8 mouse cellular contexts compared by ENCODE assay signal in the genomic region with DNA sequence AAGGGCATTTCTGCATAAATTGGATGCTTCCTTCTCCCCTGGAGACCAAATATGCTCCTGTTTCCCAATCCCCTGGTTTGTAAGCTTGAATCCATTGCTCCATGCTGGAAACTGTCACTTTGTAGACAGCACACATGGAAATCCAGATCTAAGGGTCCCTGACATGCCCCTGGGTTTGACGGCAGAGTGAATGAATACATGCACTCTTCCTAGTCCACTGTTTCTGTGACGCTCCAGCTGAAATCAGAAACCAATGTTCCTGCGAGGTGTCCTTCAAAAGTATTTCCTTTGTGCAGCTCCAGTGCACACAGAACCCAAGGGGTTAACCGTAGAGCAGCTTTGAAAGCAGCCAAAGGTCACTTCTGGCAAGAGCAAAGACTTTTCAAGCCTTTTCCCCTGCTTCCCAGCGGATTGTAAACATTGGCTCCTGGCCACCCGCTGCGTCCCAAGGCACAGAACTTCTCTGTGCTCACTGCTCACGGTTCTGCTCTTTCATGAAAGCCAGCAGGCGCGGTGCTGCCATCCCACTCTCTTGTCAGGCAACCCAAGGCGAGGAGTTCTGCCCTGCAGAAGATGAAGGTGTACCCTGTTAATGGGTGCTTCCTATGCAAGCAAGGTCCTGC.
A peak's percentile ranks its signal among the peaks of the same experiment; 100 is the strongest.
DNase-seq lines count a peak whose midpoint lies in the region; ATAC-seq and TF ChIP-seq lines count a peak whose summit lies in the region.
"Not testable (repeated sequence)": the region's sequence is repeated elsewhere in the genome, so short reads cannot be mapped to it uniquely, and the experiment has no call there.

No protein-coding gene starts in this region.

- under 1% methylated on average over 11 of the region's 11 CpGs for WGBS in embryonic facial prominence, embryonic 10.5 days
- WGBS in hindbrain, embryonic 15.5 days = 1% methylated on average over 11 of the region's 11 CpGs
- WGBS in liver, embryonic 16.5 days (ENCODE audit: insufficient replicate concordance) = 8% methylated on average over 11 of the region's 11 CpGs
- 1% methylated on average over 11 of the region's 11 CpGs for WGBS in midbrain, embryonic 14.5 days
- 4% methylated on average over 11 of the region's 11 CpGs for WGBS in small intestine, adult 2 months

- H3K27ac ChIP-seq in embryonic facial prominence, embryonic 10.5 days (replicated peaks); hindbrain, embryonic 15.5 days (replicated peaks); liver, embryonic 16.5 days (ENCODE audit: low read length); midbrain, embryonic 14.5 days (replicated peaks; ENCODE audit: low read depth, low read length); small intestine, adult 2 months (ENCODE audit: insufficient read depth, low read depth, low read length): not testable (repeated sequence)

- TF ChIP-seq CTCF in small intestine, adult 2 months (IDR thresholded peaks at IDR 0.05; ENCODE audit: extremely low read depth, insufficient read length, insufficient replicate concordance, low read depth, low read length) = not testable (repeated sequence)

- H3K27me3 ChIP-seq in embryonic facial prominence, embryonic 10.5 days (replicated peaks; ENCODE audit: low read depth, poor library complexity, severe bottlenecking); hindbrain, embryonic 15.5 days; liver, embryonic 16.5 days (ENCODE audit: control insufficient read depth, insufficient read depth, low read depth, low read length); midbrain, embryonic 14.5 days (ENCODE audit: control insufficient read depth, insufficient read depth, low read length); small intestine, adult 2 months (ENCODE audit: control insufficient read depth, insufficient read depth, low read length): not testable (repeated sequence)

- peak; percentile 68 for DNase-seq in ZHBTc4 (ENCODE audit: low read depth, low spot score)
- DNase-seq in embryonic facial prominence, embryonic 10.5 days (ENCODE audit: low spot score) = peak; percentile 65
- peak; percentile 83 for DNase-seq in heart, adult 11 months
- DNase-seq in kidney, postnatal 25 days = peak; percentile 65 to 77
- peak; percentile 73 for DNase-seq in midbrain, embryonic 14.5 days

- H3K9ac ChIP-seq in hindbrain, embryonic 15.5 days; liver, embryonic 16.5 days (ENCODE audit: low read depth, low read length); midbrain, embryonic 14.5 days (replicated peaks; ENCODE audit: low read length): not testable (repeated sequence)

- H3K36me3 ChIP-seq in embryonic facial prominence, embryonic 10.5 days (replicated peaks); hindbrain, embryonic 15.5 days; liver, embryonic 16.5 days (ENCODE audit: control insufficient read depth, insufficient read depth); midbrain, embryonic 14.5 days (ENCODE audit: control insufficient read depth, insufficient read depth, low read length); small intestine, adult 2 months (ENCODE audit: control insufficient read depth, insufficient read depth, low read length): not testable (repeated sequence)

- peak overlapping the region; percentile 44 for H3K4me2 ChIP-seq in hindbrain, embryonic 15.5 days
- H3K4me2 ChIP-seq in liver, embryonic 16.5 days (ENCODE audit: low read depth, low read length) = not testable (repeated sequence)
- peak overlapping the region; percentile 36 for H3K4me2 ChIP-seq in midbrain, embryonic 14.5 days (ENCODE audit: low read length)

- peak; percentile 73; the same call in 1 of the 2 replicates for ATAC-seq in hindbrain, embryonic 15.5 days (ENCODE audit: low FRiP score, low read depth)
- peak; percentile 89 for ATAC-seq in liver, embryonic 16.5 days (ENCODE audit: low read depth)
- peak; percentile 63 for ATAC-seq in midbrain, embryonic 14.5 days (ENCODE audit: low FRiP score, low TSS enrichment)

- TF ChIP-seq POLR2A in small intestine, adult 2 months (IDR thresholded peaks at IDR 0.05; ENCODE audit: low read depth, low read length) = not testable (repeated sequence)

- H3K9me3 ChIP-seq in embryonic facial prominence, embryonic 10.5 days; hindbrain, embryonic 15.5 days; liver, embryonic 16.5 days (replicated peaks; ENCODE audit: control insufficient read depth, low read length); midbrain, embryonic 14.5 days (ENCODE audit: control insufficient read depth, low read length): not testable (repeated sequence)

- peaks cover 11% of the 10 kb centered on the region for H3K4me1 ChIP-seq in embryonic facial prominence, embryonic 10.5 days
- H3K4me1 ChIP-seq in hindbrain, embryonic 15.5 days (replicated peaks); liver, embryonic 16.5 days (ENCODE audit: control insufficient read depth, low read depth, low read length); midbrain, embryonic 14.5 days (ENCODE audit: control insufficient read depth, insufficient read depth, low read length); small intestine, adult 2 months (ENCODE audit: control insufficient read depth, insufficient read depth, insufficient read length, low read length): not testable (repeated sequence)

- peak overlapping the region; percentile 38; the same call in 1 of the 2 replicates for H3K4me3 ChIP-seq in embryonic facial prominence, embryonic 10.5 days
- 0 out of 2 replicates have a peak overlapping the region, but pooled peaks have one; percentile 4 for H3K4me3 ChIP-seq in hindbrain, embryonic 15.5 days
- H3K4me3 ChIP-seq in liver, embryonic 16.5 days (ENCODE audit: low read depth, low read length); midbrain, embryonic 14.5 days (replicated peaks; ENCODE audit: low read depth, low read length): not testable (repeated sequence)
- H3K4me3 ChIP-seq in small intestine, adult 2 months (ENCODE audit: low read depth, low read length) = peak overlapping the region; percentile 26; the same call in 1 of the 2 replicates
